ENCODE assay signal across 32 mouse cellular contexts in genomic region chr2:35437796-35438195, GRCm38 (mm10). TPM values are rescaled to one million over a fixed set of nuclear protein-coding genes. Genes with fewer than 3 reads are reported as not detected.
DNase-seq lines count a peak whose midpoint lies in the region; ATAC-seq and TF ChIP-seq lines count a peak whose summit lies in the region.
"Had no signal": no experiment of that assay in that cellular context is flagged by ENCODE, and none has a peak within 500 bp of the region (broad histone marks: within the 10 kb centered on the region; RNA-seq: fewer than 3 reads in every experiment).

No protein-coding gene starts in this region.

- DNase-seq in adrenal gland, adult 2 months, result peak; percentile 72
- DNase-seq in adrenal gland, adult 8-10 months, result no peak
- DNase-seq in liver, postnatal 0 days, result peak; percentile 48
- DNase-seq in adipocyte (ENCODE audit: low spot score), result peak; percentile 77
- DNase-seq in kidney, adult 9 months, result no peak
- DNase-seq: cerebellum, adult 9-10 months; gastrocnemius, postnatal 10 days; heart, postnatal 36 days; kidney, adult 2 months; kidney, postnatal 14 days; right cerebral cortex, postnatal 14 days had no signal

- no peaks in the 10 kb centered on the region; the same call in 1 of the 2 replicates for H3K36me3 ChIP-seq in liver, postnatal 0 days (replicated peaks; ENCODE audit: insufficient read depth, low read length)
- H3K36me3 ChIP-seq in liver, embryonic 12.5 days, result peaks cover 46% of the 10 kb centered on the region
- no peaks in the 10 kb centered on the region for H3K36me3 ChIP-seq in hindbrain, embryonic 16.5 days (ENCODE audit: control insufficient read depth, insufficient read depth, low read length)
- H3K36me3 ChIP-seq: heart, embryonic 15.5 days; lung, embryonic 15.5 days; neural tube, embryonic 15.5 days had no signal

- no peaks in the 10 kb centered on the region for H3K27me3 ChIP-seq in liver, postnatal 0 days (ENCODE audit: insufficient read depth, low read length)
- no peaks in the 10 kb centered on the region for H3K27me3 ChIP-seq in liver, embryonic 12.5 days (replicated peaks)
- H3K27me3 ChIP-seq in hindbrain, embryonic 16.5 days (replicated peaks; ENCODE audit: control insufficient read depth, insufficient read depth, low read length), result no peaks in the 10 kb centered on the region
- H3K27me3 ChIP-seq: heart, embryonic 15.5 days; lung, embryonic 15.5 days; neural tube, embryonic 15.5 days had no signal

- 77% methylated on average over 2 of the region's 2 CpGs for whole genome bisulfite sequencing in liver, postnatal 0 days (ENCODE audit: insufficient replicate concordance)
- WGBS in liver, embryonic 12.5 days (ENCODE audit: insufficient replicate concordance), result 86% methylated on average over 2 of the region's 2 CpGs
- WGBS in hindbrain, embryonic 16.5 days, result 93% methylated on average over 2 of the region's 2 CpGs

- H3K4me1 ChIP-seq in liver, postnatal 0 days (ENCODE audit: insufficient read depth), result peaks cover 32% of the 10 kb centered on the region
- H3K4me1 ChIP-seq in liver, embryonic 12.5 days, result peaks cover 51% of the 10 kb centered on the region
- peaks cover 3% of the 10 kb centered on the region; the same call in 1 of the 2 replicates for H3K4me1 ChIP-seq in hindbrain, embryonic 16.5 days (ENCODE audit: control insufficient read depth, insufficient read depth, low read depth, low read length)

- no peak for TF ChIP-seq EP300 in liver, postnatal 0 days (IDR thresholded peaks at IDR 0.05; ENCODE audit: low read depth)

- no peak for ATAC-seq in liver, postnatal 0 days
- no peak for ATAC-seq in liver, embryonic 12.5 days
- ATAC-seq in megakaryocyte, adult 5-6 weeks (ENCODE audit: poor library complexity, severe bottlenecking), result peak; percentile 84
- no peak for ATAC-seq in hindbrain, embryonic 16.5 days
- ATAC-seq: forebrain, embryonic 14.5 days had no signal

- no peaks in the 10 kb centered on the region for H3K9me3 ChIP-seq in liver, postnatal 0 days (ENCODE audit: low read length)
- H3K9me3 ChIP-seq in liver, embryonic 12.5 days (replicated peaks), result no peaks in the 10 kb centered on the region
- no peaks in the 10 kb centered on the region for H3K9me3 ChIP-seq in hindbrain, embryonic 16.5 days (ENCODE audit: control insufficient read depth, low read length)
- H3K9me3 ChIP-seq: heart, embryonic 15.5 days; lung, embryonic 15.5 days; neural tube, embryonic 15.5 days had no signal

- no peak overlapping the region for H3K4me3 ChIP-seq in liver, postnatal 0 days (ENCODE audit: low read depth, low read length)
- H3K4me3 ChIP-seq in liver, embryonic 12.5 days, result no peak overlapping the region
- H3K4me3 ChIP-seq in hindbrain, embryonic 16.5 days (ENCODE audit: low read length), result no peak overlapping the region
- H3K4me3 ChIP-seq: heart, embryonic 15.5 days; lung, embryonic 15.5 days; neural tube, embryonic 15.5 days had no signal

- no peak overlapping the region for H3K4me2 ChIP-seq in liver, postnatal 0 days (ENCODE audit: low read depth, low read length)
- no peak overlapping the region for H3K4me2 ChIP-seq in liver, embryonic 12.5 days
- no peak overlapping the region for H3K4me2 ChIP-seq in hindbrain, embryonic 16.5 days (ENCODE audit: low read length)
- H3K4me2 ChIP-seq: heart, embryonic 15.5 days; hindbrain, embryonic 14.5 days; lung, embryonic 15.5 days; midbrain, embryonic 11.5 days; neural tube, embryonic 15.5 days had no signal

- TF ChIP-seq CTCF in liver, postnatal 0 days (IDR thresholded peaks at IDR 0.05; ENCODE audit: low read depth), result no peak

- H3K9ac ChIP-seq in liver, postnatal 0 days (replicated peaks), result no peak overlapping the region
- no peak overlapping the region for H3K9ac ChIP-seq in liver, embryonic 12.5 days
- no peak overlapping the region for H3K9ac ChIP-seq in hindbrain, embryonic 16.5 days (ENCODE audit: low read depth, low read length)
- H3K9ac ChIP-seq: heart, embryonic 15.5 days; hindbrain, embryonic 14.5 days; lung, embryonic 15.5 days; neural tube, embryonic 15.5 days had no signal

- H3K27ac ChIP-seq in liver, postnatal 0 days (ENCODE audit: low read depth), result 0 out of 2 replicates have a peak overlapping the region, but pooled peaks have one; percentile 51
- no peak overlapping the region for H3K27ac ChIP-seq in liver, embryonic 12.5 days
- no peak overlapping the region for H3K27ac ChIP-seq in hindbrain, embryonic 16.5 days (ENCODE audit: low read depth, low read length)
- H3K27ac ChIP-seq: heart, embryonic 15.5 days; hindbrain, embryonic 14.5 days; lung, embryonic 15.5 days; macrophage; neural tube, embryonic 15.5 days had no signal

RNA-seq across cellular contexts. Expression of gene Ggta1, which starts 25.2 kb away (rescaled TPM):
- 10 to 100 TPM; 11.4 to 12.1 TPM for total RNA-seq in adrenal gland, adult 2 months (2021)
- polyA plus RNA-seq in adrenal gland, adult 2 months (2012; rRNA removed), result 3.3 and 4.5 TPM in 2 replicates
- total RNA-seq in adrenal gland, adult 8-10 months (2022), result 10 to 100 TPM in 3 of 4 experiments, 1 to 10 TPM in 1; 8.8 to 14.1 (median 10.8) TPM
- polyA plus RNA-seq in liver, postnatal 0 days (2015; fragmentation: Nextera tagmentation; extraction: Ambion mirVana), result 5.2 and 6.2 TPM in 2 replicates
- polyA plus RNA-seq in liver, embryonic 12.5 days (2016; fragmentation: Nextera tagmentation; extraction: Ambion mirVana), result 12.7 and 13.0 TPM in 2 replicates
- 41.7 and 51.1 TPM in 2 replicates for total RNA-seq in megakaryocyte, adult 5-6 weeks (2015)
- 68.3 and 71.2 TPM in 2 replicates for total RNA-seq in megakaryocyte, adult 5-6 weeks (2017)
- polyA plus RNA-seq in hindbrain, embryonic 16.5 days (2015; fragmentation: Nextera tagmentation; extraction: Ambion mirVana), result 7.1 and 9.2 TPM in 2 replicates

RNA-seq across cellular contexts. Expression of gene 4930402F06Rik, which starts 40.8 kb away (rescaled TPM):
- not detected for total RNA-seq in adrenal gland, adult 2 months (2021)
- not detected in 2 replicates for polyA plus RNA-seq in adrenal gland, adult 2 months (2012; rRNA removed)
- not detected for total RNA-seq in adrenal gland, adult 8-10 months (2022)
- polyA plus RNA-seq in liver, postnatal 0 days (2015; fragmentation: Nextera tagmentation; extraction: Ambion mirVana), result not detected in 2 replicates
- polyA plus RNA-seq in liver, embryonic 12.5 days (2016; fragmentation: Nextera tagmentation; extraction: Ambion mirVana), result not detected in 2 replicates
- not detected in 2 replicates for total RNA-seq in megakaryocyte, adult 5-6 weeks (2015)
- not detected in 2 replicates for total RNA-seq in megakaryocyte, adult 5-6 weeks (2017)
- not detected in 2 replicates for polyA plus RNA-seq in hindbrain, embryonic 16.5 days (2015; fragmentation: Nextera tagmentation; extraction: Ambion mirVana)
- total RNA-seq: ES-E14; gastrocnemius, postnatal 10 days; heart, adult 8-10 months; heart, postnatal 36 days; layer of hippocampus, adult 18-20 months; layer of hippocampus, postnatal 25 days; left cerebral cortex, postnatal 10 days; liver, adult 2 months; midbrain, postnatal 0 days had no signal
- polyA plus RNA-seq: embryonic facial prominence, embryonic 14.5 days; forebrain, embryonic 14.5 days; heart, embryonic 15.5 days; hindbrain, embryonic 14.5 days; intestine, embryonic 14.5 days; kidney, adult 2 months; limb, embryonic 11.5 days; liver, adult 2 months; lung, embryonic 15.5 days; macrophage; midbrain, embryonic 11.5 days; midbrain, postnatal 0 days; neural tube, embryonic 15.5 days; stomach, postnatal 0 days had no signal

Comparison
In these comparisons a context has a peak if more than half of its experiments do, and no peak if none do; other contexts are left out.
1. DNase-seq: peak in adrenal gland, adult 2 months (single experiment), liver, postnatal 0 days (single experiment) and adipocyte (single experiment); none in adrenal gland, adult 8-10 months (single experiment) and kidney, adult 9 months (single experiment).